Mouse (Mus musculus) macrophage (primary cell): ENCODE data around the gene 4930486L24Rik. TPM values are rescaled to one million over a fixed set of nuclear protein-coding genes. Genes with fewer than 3 reads are reported as not detected.

Experiments
- H3K27ac ChIP-seq: fragments of 350-480 bp; formaldehyde crosslinking; 2 replicates; pipeline ENCODE4 v1.9.0; 2021
- H3K36me3 ChIP-seq: fragments of 350-480 bp; formaldehyde crosslinking; 2 replicates; pipeline ENCODE4 v1.9.0; 2021; ENCODE audit errors: inconsistent target
- H3K4me3 ChIP-seq: fragments of 350-480 bp; formaldehyde crosslinking; 2 replicates; pipeline ENCODE4 v1.9.0; 2021; ENCODE audit errors: inconsistent target
- H3K79me2 ChIP-seq: fragments of 350-480 bp; formaldehyde crosslinking; 2 replicates; pipeline ENCODE4 v1.9.0; 2021; ENCODE audit errors: inconsistent target
- WGBS: methylation state at CpG from one replicate; pipeline ENCODE4 v1.1.7; 2026; ENCODE audit warnings: inconsistent platforms; ENCODE audit not compliant: missing documents; 5-methylcytosine and 5-hydroxymethylcytosine counted together
- polyA plus RNA-seq: library from polyadenylated mRNA; stranded (reverse); fragments of 250-400 nt; gene quantifications from 3 replicates; pipeline ENCODE4 v1.2.4, GENCODE M21; 2018; ENCODE audit warnings: inconsistent platforms

Gene 4930486L24Rik
- polyA plus RNA-seq, 1 experiment from 2014 or later = not detected

DNA sequence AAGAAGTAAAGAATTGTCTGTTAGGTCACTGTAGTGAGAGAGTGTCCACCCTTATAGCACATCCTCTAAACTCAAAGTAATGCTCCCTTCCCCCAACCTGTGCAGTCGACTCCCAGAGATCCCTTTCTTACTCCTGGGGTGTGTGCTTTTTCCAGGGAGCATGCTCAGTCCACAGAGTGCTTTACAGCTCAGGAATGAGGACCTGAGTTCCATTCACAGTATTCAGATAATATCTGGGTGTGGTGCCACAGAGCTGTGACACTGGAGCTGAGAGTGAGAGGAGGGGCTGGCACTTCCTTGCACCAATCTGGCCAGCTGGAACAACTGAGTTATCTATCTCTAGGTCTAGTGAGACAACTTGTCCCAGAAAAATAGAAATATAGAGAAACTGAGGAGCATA lies 50.6 kb downstream of the 4930486L24Rik start:
- no peaks in the 10 kb centered on the region for H3K79me2 ChIP-seq
- WGBS = 40% methylated on average over 1 of the region's 1 CpGs
- H3K4me3 ChIP-seq = no peak overlapping the region
- no peaks in the 10 kb centered on the region for H3K36me3 ChIP-seq
- H3K27ac ChIP-seq = no peak overlapping the region

DNA sequence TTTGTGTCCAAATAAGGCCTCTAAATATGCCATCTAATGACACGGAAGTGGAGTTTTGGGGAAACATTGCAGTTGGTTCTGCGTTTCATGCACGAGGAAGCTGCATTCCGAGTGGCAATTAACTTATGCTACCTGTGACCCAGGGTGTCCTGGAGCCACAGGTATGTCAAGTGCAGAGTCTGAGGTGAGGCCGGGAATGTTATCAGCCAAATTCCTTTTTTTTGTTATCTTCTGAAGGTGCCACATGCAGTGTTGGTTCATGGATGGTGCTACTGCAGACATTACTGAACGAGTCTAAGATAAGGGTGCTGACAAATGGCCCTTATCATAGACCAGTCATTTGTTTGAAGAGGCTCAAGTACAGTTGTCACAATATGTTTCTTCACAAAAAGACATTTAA lies 51.5 kb downstream of the 4930486L24Rik start:
- no peak overlapping the region for H3K27ac ChIP-seq
- H3K4me3 ChIP-seq = no peak overlapping the region
- WGBS = 88% methylated on average over 6 of the region's 6 CpGs
- H3K36me3 ChIP-seq = no peaks in the 10 kb centered on the region
- no peaks in the 10 kb centered on the region for H3K79me2 ChIP-seq

DNA sequence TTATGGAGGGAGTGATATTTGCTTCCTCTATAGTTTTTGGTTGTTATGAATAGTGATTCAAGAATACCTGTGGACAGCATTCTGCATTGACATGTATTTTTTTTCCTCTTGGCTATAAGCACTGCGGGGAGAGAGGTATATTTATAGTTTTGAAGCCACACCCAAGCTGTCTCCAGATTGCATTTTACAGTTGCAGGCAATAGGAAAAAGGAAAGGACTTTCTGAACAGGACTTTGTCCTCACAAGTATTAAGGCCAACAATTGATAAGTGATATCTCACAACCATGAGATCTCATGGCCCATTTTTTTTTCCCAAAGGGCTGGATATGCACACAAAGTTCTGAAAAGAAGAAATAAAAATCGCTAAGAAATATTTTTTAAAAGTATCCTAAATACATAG lies 54.6 kb downstream of the 4930486L24Rik start:
- no peaks in the 10 kb centered on the region for H3K79me2 ChIP-seq
- WGBS = 74% methylated on average over 2 of the region's 2 CpGs
- no peak overlapping the region for H3K4me3 ChIP-seq
- no peaks in the 10 kb centered on the region for H3K36me3 ChIP-seq
- H3K27ac ChIP-seq = no peak overlapping the region

DNA sequence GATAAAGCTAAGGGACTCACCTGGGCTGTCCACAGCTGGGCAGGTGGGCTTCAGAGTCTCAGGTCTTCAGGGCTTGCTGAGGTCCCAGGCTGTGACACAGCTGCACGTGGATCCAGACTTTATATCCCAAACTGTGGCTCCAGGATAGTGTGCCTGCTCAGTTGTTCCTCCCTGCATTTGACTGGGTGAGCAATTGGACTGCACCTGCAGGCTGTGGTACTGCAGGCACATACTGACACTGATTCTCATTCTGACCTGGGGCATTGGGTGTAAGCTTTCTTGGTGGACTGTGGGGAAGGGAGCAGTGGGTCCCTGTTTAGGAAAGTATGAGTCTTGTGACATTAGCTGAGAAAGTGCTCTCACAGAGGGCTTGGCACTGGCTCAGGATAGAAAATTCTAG lies 61.5 kb downstream of the 4930486L24Rik start, which contains the start of gene Ctsll3:
Gene Ctsll3 (minus strand): TSS at position 101 of the 400 bp plus-strand sequence.
- WGBS = 73% methylated on average over 1 of the region's 1 CpGs
- H3K79me2 ChIP-seq = no peaks in the 10 kb centered on the region
- H3K4me3 ChIP-seq = no peak within 1 kb of the TSS
- no peaks in the 10 kb centered on the region for H3K36me3 ChIP-seq
- H3K27ac ChIP-seq = no peak within 1 kb of the TSS

Other genes starting within 250 kb of the 4930486L24Rik start
- gene BC051665, start 78.1 kb downstream of the 4930486L24Rik start, polyA plus RNA-seq = not detected in 3 replicates
- not detected in 3 replicates for gene Ctsll3, start 61.6 kb downstream of the 4930486L24Rik start, polyA plus RNA-seq
- 3.2 to 7.5 TPM in 2 of 3 replicates, not detected in the other for gene Gm49392, start 32.4 kb upstream of the 4930486L24Rik start, polyA plus RNA-seq
- 54.9 to 450 TPM (median 95.7 TPM) in 3 replicates for gene Ctla2b, start 33.0 kb upstream of the 4930486L24Rik start, polyA plus RNA-seq
- gene Tpbpb, start 40.4 kb upstream of the 4930486L24Rik start, polyA plus RNA-seq = not detected in 3 replicates
- gene Gm49393, start 71.1 kb upstream of the 4930486L24Rik start, polyA plus RNA-seq = 1.2 TPM in 2 of 3 replicates, not detected in the other
- 0.50 to 17.9 TPM (median 4.7 TPM) in 3 replicates for gene Gm49391, start 72.1 kb upstream of the 4930486L24Rik start, polyA plus RNA-seq
- gene Ctla2a, start 72.2 kb upstream of the 4930486L24Rik start, polyA plus RNA-seq = 2.7 to 61.3 TPM (median 3.2 TPM) in 3 replicates
- gene Tpbpa, start 77.5 kb upstream of the 4930486L24Rik start, polyA plus RNA-seq = not detected in 3 replicates
- not detected in 3 replicates for gene Ctsj, start 141.5 kb upstream of the 4930486L24Rik start, polyA plus RNA-seq
- gene Ctsq, start 176.2 kb upstream of the 4930486L24Rik start, polyA plus RNA-seq = not detected in 3 replicates